Mouse (Mus musculus): ENCODE measurements around the gene Slc4a1. TPM values are rescaled to one million over a fixed set of nuclear protein-coding genes. Genes with fewer than 3 reads are reported as not detected.
A peak's percentile ranks its signal among the peaks of the same experiment; 100 is the strongest.

Slc4a1 gene
- polyA plus RNA-seq, 1 experiment from 2014 or later, result 22.6 TPM

DNA sequence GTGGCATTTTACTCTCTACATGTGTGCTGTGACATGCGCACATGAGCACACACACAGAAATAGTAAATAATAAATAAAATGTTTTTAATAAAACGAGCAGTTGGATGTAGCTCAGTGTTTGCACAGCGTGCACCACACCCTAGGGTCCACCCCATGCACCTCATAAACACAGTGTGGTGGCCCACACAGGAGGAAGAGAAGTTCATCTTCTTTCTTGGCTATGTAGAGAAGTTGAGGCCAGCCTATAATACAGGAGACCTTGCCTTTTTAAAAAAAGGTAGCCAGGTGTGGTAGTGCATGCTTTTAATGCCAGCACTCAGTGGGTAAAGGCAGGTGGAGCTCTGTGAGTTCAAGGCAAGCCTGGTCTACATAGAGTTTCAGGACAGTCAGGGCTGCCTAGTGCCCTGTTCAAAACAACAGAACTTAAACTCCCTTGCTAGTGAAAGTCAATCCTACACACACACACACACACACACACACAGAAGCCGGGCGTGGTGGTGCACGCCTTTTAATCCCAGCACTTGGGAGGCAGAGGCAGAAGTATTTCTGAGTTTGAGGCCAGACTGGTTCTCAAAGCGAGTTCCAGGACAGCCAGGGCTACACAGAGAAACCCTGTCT, 8.2 kb upstream of the Slc4a1 start:
- H3K4me2 ChIP-seq, result no peak overlapping the region
- no peaks in the 10 kb centered on the region for H3K36me3 ChIP-seq
- no peak overlapping the region for H3K9ac ChIP-seq (replicated peaks)
- 0 out of 2 replicates have a peak, but pooled peaks cover 4% of the 10 kb centered on the region for H3K9me3 ChIP-seq
- peaks cover 19% of the 10 kb centered on the region for H3K4me1 ChIP-seq (replicated peaks)
- H3K4me3 ChIP-seq (replicated peaks), result no peak overlapping the region
- peaks cover 41% of the 10 kb centered on the region for H3K27me3 ChIP-seq
- ATAC-seq (ENCODE audit: insufficient number of reproducible peaks, insufficient read depth, low FRiP score, low TSS enrichment, low read depth), result no peak
- H3K27ac ChIP-seq, result 0 out of 2 replicates have a peak overlapping the region, but pooled peaks have one; percentile 9
- WGBS, result 76% methylated on average over 7 of the region's 7 CpGs

DNA sequence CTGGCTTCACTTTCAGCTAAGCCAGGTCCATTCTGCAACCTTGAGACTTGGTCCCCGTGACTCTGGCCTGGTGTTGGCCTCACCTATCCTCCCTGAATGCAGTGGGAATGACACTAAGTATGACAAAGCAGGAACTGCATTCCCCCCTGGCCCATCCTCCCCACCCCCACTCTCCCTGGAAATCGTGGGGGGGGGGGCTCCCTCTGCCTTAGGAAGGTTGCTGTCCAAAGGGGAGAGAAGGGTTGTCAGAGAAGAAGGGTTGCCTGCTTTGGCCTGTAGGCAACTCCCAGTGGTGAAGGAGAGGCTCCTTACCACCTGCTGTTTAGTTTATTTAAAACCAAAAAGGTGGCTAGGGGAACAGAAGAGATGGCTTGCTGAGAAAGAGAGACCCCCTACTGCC, 7.6 kb upstream of the Slc4a1 start:
- H3K27ac ChIP-seq, result no peak overlapping the region
- peaks cover 41% of the 10 kb centered on the region for H3K27me3 ChIP-seq
- no peaks in the 10 kb centered on the region for H3K36me3 ChIP-seq
- 18% methylated on average over 2 of the region's 2 CpGs for WGBS
- peaks cover 19% of the 10 kb centered on the region for H3K4me1 ChIP-seq (replicated peaks)
- H3K4me2 ChIP-seq, result no peak overlapping the region
- ATAC-seq (ENCODE audit: insufficient number of reproducible peaks, insufficient read depth, low FRiP score, low TSS enrichment, low read depth), result no peak
- H3K4me3 ChIP-seq (replicated peaks), result no peak overlapping the region
- no peaks in the 10 kb centered on the region for H3K9me3 ChIP-seq
- no peak overlapping the region for H3K9ac ChIP-seq (replicated peaks)

DNA sequence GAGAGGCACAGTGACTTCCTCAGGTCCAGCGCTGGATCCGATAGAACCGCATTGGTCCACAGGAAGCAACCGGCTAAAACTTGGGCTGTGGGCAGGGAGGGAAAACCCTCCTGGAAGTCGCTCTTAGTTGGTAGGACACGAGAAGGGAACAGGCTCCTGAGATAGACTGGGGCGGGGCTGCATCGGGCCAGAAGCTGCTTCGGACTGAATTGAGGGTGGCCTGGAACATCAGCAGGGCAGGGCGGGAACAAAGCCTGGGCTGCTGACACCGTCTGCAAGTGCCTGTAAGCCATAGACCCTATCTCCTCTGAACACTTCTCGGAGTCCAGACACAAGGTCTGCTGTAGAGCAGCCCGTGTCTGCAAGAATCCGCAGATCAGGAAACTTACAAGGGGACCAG, 6.9 kb upstream of the Slc4a1 start:
- WGBS, result 32% methylated on average over 14 of the region's 14 CpGs
- Histone ChIP-seq H3K4me1 (replicated peaks) (peaks cover 19% of the 10 kb centered on the region), H3K27ac (no peak overlapping the region), H3K4me3 (replicated peaks) (no peak overlapping the region), H3K9me3 (no peaks in the 10 kb centered on the region), H3K27me3 (peaks cover 41% of the 10 kb centered on the region), H3K4me2 (no peak overlapping the region), H3K36me3 (no peaks in the 10 kb centered on the region), H3K9ac (replicated peaks) (no peak overlapping the region)
- no peak for ATAC-seq (ENCODE audit: insufficient number of reproducible peaks, insufficient read depth, low FRiP score, low TSS enrichment, low read depth)

- WGBS, result 85% methylated on average over 12 of the region's 12 CpGs
- H3K27ac ChIP-seq, result no peak overlapping the region
- H3K9ac ChIP-seq (replicated peaks), result no peak overlapping the region
- H3K36me3 ChIP-seq, result no peaks in the 10 kb centered on the region
- ATAC-seq (ENCODE audit: insufficient number of reproducible peaks, insufficient read depth, low FRiP score, low TSS enrichment, low read depth), result no peak
- H3K4me1 ChIP-seq (replicated peaks), result peaks cover 19% of the 10 kb centered on the region
- H3K4me2 ChIP-seq, result no peak overlapping the region
- peaks cover 41% of the 10 kb centered on the region for H3K27me3 ChIP-seq
- no peaks in the 10 kb centered on the region for H3K9me3 ChIP-seq
- H3K4me3 ChIP-seq (replicated peaks), result no peak overlapping the region
Observed at GRCm38 (mm10) chr11:102371926-102372685, 6.1 kb upstream of the Slc4a1 start.

DNA sequence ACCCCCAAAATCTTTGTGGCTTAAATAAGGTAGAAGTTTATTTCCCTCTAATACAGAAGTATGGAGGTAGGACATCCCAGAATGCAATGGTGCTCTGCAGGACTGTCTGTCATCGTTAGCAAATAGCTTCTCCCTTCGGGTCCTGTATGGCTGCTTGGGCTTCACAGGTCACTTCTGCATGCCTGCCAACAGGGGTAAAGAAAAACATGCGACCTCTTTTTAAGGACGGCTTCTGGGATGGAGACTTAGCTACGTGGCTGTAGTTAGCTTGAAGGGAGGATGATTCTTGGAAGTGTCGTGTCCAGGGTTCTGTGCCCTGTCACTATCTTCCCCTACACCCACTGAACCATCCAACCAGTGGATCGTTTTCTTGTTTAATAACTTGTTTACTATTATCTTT, 4.3 kb upstream of the Slc4a1 start:
- Histone ChIP-seq H3K4me2 (no peak overlapping the region), H3K36me3 (no peaks in the 10 kb centered on the region), H3K9ac (replicated peaks) (no peak overlapping the region), H3K27ac (no peak overlapping the region), H3K4me1 (replicated peaks) (peaks cover 5% of the 10 kb centered on the region), H3K27me3 (peaks cover 31% of the 10 kb centered on the region), H3K9me3 (no peaks in the 10 kb centered on the region), H3K4me3 (replicated peaks) (no peak overlapping the region)
- WGBS, result 45% methylated on average over 7 of the region's 7 CpGs
- ATAC-seq (ENCODE audit: insufficient number of reproducible peaks, insufficient read depth, low FRiP score, low TSS enrichment, low read depth), result no peak

DNA sequence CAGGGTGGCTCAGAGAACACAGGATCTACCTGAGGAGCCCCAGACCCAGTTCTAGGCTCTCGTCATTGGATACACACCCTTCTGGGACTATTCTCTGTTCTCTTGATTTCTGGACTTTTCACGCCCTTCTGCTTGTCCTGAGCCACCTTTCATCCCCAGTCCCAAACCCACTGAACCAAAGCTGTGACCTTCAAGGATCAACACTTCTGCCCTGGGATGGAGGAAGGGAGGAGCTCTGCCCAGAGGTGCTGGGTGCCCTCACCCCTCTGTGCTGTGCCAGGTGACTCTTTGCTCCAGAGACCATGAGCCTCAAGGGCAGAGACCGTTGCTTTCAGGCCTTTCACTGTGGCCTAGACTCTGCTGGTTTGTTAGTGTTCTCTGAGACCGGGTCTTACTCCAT, 3.3 kb upstream of the Slc4a1 start:
- no peaks in the 10 kb centered on the region for H3K4me1 ChIP-seq (replicated peaks)
- no peak overlapping the region for H3K27ac ChIP-seq
- ATAC-seq (ENCODE audit: insufficient number of reproducible peaks, insufficient read depth, low FRiP score, low TSS enrichment, low read depth), result no peak
- no peaks in the 10 kb centered on the region for H3K36me3 ChIP-seq
- no peak overlapping the region for H3K4me2 ChIP-seq
- peaks cover 23% of the 10 kb centered on the region for H3K27me3 ChIP-seq
- no peak overlapping the region for H3K4me3 ChIP-seq (replicated peaks)
- 73% methylated on average over 4 of the region's 4 CpGs for WGBS
- H3K9ac ChIP-seq (replicated peaks), result no peak overlapping the region
- no peaks in the 10 kb centered on the region for H3K9me3 ChIP-seq

GRCm38 (mm10) chr11:102368347-102368746, 2.3 kb upstream of the Slc4a1 start:
- Histone ChIP-seq H3K36me3 (no peaks in the 10 kb centered on the region), H3K9me3 (no peaks in the 10 kb centered on the region), H3K27me3 (peaks cover 15% of the 10 kb centered on the region), H3K27ac (no peak overlapping the region), H3K4me2 (no peak overlapping the region), H3K4me3 (replicated peaks) (no peak overlapping the region), H3K9ac (replicated peaks) (no peak overlapping the region), H3K4me1 (replicated peaks) (no peaks in the 10 kb centered on the region)
- no peak for ATAC-seq (ENCODE audit: insufficient number of reproducible peaks, insufficient read depth, low FRiP score, low TSS enrichment, low read depth)
- WGBS, result 84% methylated on average over 5 of the region's 5 CpGs

DNA sequence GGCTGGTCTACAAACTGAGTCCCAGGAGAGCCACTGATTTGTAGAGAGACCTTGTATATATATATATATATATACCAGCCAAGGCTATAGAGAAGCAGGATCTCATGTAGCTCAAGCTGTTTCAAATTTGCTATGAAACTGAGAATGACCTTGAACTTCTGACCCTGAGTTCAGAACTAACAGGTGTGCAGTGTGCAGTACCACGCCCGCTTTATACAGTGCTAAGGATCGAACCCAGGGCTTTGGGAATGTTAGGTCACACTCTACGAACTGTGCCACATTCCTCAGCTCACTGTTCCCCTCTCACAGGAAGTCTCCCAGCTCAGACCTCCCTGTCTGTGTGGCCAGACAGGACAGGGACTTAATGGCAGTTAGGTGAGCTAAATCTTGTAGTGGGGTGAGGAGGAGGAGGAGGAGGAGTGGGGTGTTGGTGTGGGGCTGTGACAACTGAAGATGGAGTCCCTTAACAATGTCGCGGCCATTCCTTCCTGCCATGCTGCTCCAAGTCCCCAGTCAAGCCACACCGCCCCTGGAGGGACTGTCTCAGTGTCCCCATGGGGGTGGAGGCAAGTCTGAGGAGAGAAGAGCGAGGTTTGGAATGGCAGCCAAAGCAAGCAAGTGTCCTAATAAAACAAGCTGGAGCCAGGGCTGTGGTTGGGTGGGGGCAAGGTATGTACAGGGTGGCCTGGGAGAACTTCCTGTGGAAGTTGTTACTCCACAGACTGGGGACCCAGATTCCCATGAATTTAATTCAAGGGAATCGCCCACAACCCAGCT, 1.7 kb upstream of the Slc4a1 start:
- Histone ChIP-seq H3K9ac (replicated peaks) (no peak overlapping the region), H3K36me3 (no peaks in the 10 kb centered on the region), H3K27me3 (peaks cover 8% of the 10 kb centered on the region; the same call in 1 of the 2 replicates), H3K4me2 (no peak overlapping the region), H3K9me3 (no peaks in the 10 kb centered on the region), H3K4me3 (replicated peaks) (no peak overlapping the region), H3K27ac (no peak overlapping the region), H3K4me1 (replicated peaks) (no peaks in the 10 kb centered on the region)
- 77% methylated on average over 9 of the region's 9 CpGs for WGBS
- no peak for ATAC-seq (ENCODE audit: insufficient number of reproducible peaks, insufficient read depth, low FRiP score, low TSS enrichment, low read depth)

DNA sequence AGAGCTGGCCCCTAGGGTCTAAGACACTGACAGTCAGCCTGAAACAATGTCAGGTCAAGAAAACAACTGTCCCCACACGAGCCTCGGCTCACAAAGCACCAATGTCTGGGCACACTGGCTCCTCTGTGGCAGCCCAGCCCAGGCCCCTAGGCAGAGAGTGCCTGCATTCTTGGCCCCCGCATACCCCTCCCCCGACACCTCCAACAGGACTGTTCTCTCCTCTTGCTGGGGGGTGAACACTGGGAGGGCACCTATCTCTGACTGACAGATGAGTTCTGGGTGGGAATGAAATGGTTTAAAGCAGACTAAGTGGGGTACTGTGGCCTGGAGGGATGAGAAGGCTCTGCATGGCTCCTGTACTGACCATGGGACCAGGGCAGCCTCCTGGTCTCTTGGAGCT, 304 bp downstream of the Slc4a1 start:
- Histone ChIP-seq H3K4me2 (no peak overlapping the region), H3K4me1 (replicated peaks) (no peaks in the 10 kb centered on the region), H3K9ac (replicated peaks) (no peak overlapping the region; the same call in 1 of the 2 replicates), H3K27ac (no peak overlapping the region), H3K9me3 (no peaks in the 10 kb centered on the region), H3K4me3 (replicated peaks) (no peak overlapping the region), H3K27me3 (no peaks in the 10 kb centered on the region; the same call in 1 of the 2 replicates), H3K36me3 (no peaks in the 10 kb centered on the region)
- ATAC-seq (ENCODE audit: insufficient number of reproducible peaks, insufficient read depth, low FRiP score, low TSS enrichment, low read depth), result no peak
- 53% methylated on average over 4 of the region's 4 CpGs for WGBS

GRCm38 (mm10) chr11:102364570-102365371, 1.2 kb downstream of the Slc4a1 start:
- no peak overlapping the region for H3K27ac ChIP-seq
- no peak overlapping the region for H3K4me3 ChIP-seq (replicated peaks)
- 66% methylated on average over 14 of the region's 14 CpGs for WGBS
- no peak overlapping the region for H3K9ac ChIP-seq (replicated peaks)
- no peak overlapping the region for H3K4me2 ChIP-seq
- 0 out of 2 replicates have a peak, but pooled peaks have one; percentile 23 for ATAC-seq (ENCODE audit: insufficient number of reproducible peaks, insufficient read depth, low FRiP score, low TSS enrichment, low read depth)
- no peaks in the 10 kb centered on the region for H3K36me3 ChIP-seq
- no peaks in the 10 kb centered on the region for H3K9me3 ChIP-seq
- H3K4me1 ChIP-seq (replicated peaks), result no peaks in the 10 kb centered on the region
- H3K27me3 ChIP-seq, result no peaks in the 10 kb centered on the region; the same call in 1 of the 2 replicates
